Comparison of ENCODE assay signal across 10 mouse cellular contexts in the genomic region with DNA sequence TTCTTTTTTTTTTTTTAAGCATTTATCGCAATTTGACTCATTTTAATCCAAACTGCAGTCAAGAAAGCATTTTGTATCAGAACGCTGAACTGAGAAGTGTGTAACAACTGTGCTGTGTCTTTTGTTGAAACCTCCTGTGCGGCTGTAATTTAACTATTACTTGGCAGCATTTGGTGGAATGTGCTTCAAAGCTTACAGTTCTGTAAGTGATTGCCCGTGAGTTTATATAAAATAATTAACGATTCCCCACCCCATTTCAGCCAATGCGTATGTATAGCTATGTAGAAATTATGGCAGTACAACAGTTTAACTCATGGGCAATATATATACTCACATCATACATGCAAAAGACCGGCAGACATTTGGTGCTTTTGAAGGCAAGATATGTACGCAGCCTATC.
A peak's percentile ranks its signal among the peaks of the same experiment; 100 is the strongest.
DNase-seq lines count a peak whose midpoint lies in the region; ATAC-seq and TF ChIP-seq lines count a peak whose summit lies in the region.
"Had no signal": no experiment of that assay in that cellular context is flagged by ENCODE, and none has a peak within 500 bp of the region (broad histone marks: within the 10 kb centered on the region; RNA-seq: fewer than 3 reads in every experiment).

No protein-coding gene starts in this region.

- H3K4me3 ChIP-seq in layer of hippocampus, adult 2 months, result peak overlapping the region; percentile 65
- H3K4me3 ChIP-seq in embryonic facial prominence, embryonic 15.5 days (replicated peaks), result peak overlapping the region; percentile 56
- peak overlapping the region; percentile 80 for H3K4me3 ChIP-seq in hindbrain, postnatal 0 days (ENCODE audit: low read length)
- peak overlapping the region; percentile 70 for H3K4me3 ChIP-seq in neural tube, embryonic 12.5 days

- peaks cover 36% of the 10 kb centered on the region for H3K4me1 ChIP-seq in embryonic facial prominence, embryonic 15.5 days
- H3K4me1 ChIP-seq in hindbrain, postnatal 0 days (ENCODE audit: insufficient read depth, low read length), result peaks cover 5% of the 10 kb centered on the region; the same call in 1 of the 2 replicates
- peaks cover 23% of the 10 kb centered on the region for H3K4me1 ChIP-seq in neural tube, embryonic 12.5 days

- peaks cover 6% of the 10 kb centered on the region; the same call in 1 of the 2 replicates for H3K36me3 ChIP-seq in embryonic facial prominence, embryonic 15.5 days
- no peaks in the 10 kb centered on the region for H3K36me3 ChIP-seq in hindbrain, postnatal 0 days (ENCODE audit: insufficient read depth, low read length)
- H3K36me3 ChIP-seq in neural tube, embryonic 12.5 days, result peaks cover 17% of the 10 kb centered on the region
- H3K36me3 ChIP-seq: G1E had no signal

- peak overlapping the region; percentile 55 for H3K9ac ChIP-seq in embryonic facial prominence, embryonic 15.5 days
- H3K9ac ChIP-seq in hindbrain, postnatal 0 days (replicated peaks; ENCODE audit: low read length), result peak overlapping the region; percentile 95
- peak overlapping the region; percentile 88 for H3K9ac ChIP-seq in neural tube, embryonic 12.5 days

- no peak for DNase-seq in layer of hippocampus, adult 2 months (ENCODE audit: low spot score in 2 of 2)
- DNase-seq in layer of hippocampus, adult 8-10 months (ENCODE audit: low spot score in 2 of 2), result no peak
- DNase-seq in hindbrain, postnatal 0 days (ENCODE audit: low spot score), result no peak
- DNase-seq in right cerebral cortex, adult 18-20 months, result no peak
- no peak for DNase-seq in kidney, adult 9 months
- no peak for DNase-seq in lung, postnatal 25 days (ENCODE audit: low spot score)
- DNase-seq: left cerebral cortex, postnatal 4 days had no signal

- no peaks in the 10 kb centered on the region for H3K9me3 ChIP-seq in embryonic facial prominence, embryonic 15.5 days (replicated peaks)
- H3K9me3 ChIP-seq in hindbrain, postnatal 0 days (ENCODE audit: low read length), result no peaks in the 10 kb centered on the region
- no peaks in the 10 kb centered on the region for H3K9me3 ChIP-seq in neural tube, embryonic 12.5 days
- H3K9me3 ChIP-seq: G1E had no signal

- H3K27me3 ChIP-seq in embryonic facial prominence, embryonic 15.5 days, result no peaks in the 10 kb centered on the region
- no peaks in the 10 kb centered on the region for H3K27me3 ChIP-seq in hindbrain, postnatal 0 days (ENCODE audit: insufficient read depth, low read length)
- no peaks in the 10 kb centered on the region for H3K27me3 ChIP-seq in neural tube, embryonic 12.5 days (replicated peaks)

- ATAC-seq in embryonic facial prominence, embryonic 15.5 days (ENCODE audit: insufficient number of reproducible peaks, low FRiP score, low TSS enrichment, low read depth), result no peak
- ATAC-seq in hindbrain, postnatal 0 days, result no peak
- no peak for ATAC-seq in neural tube, embryonic 12.5 days (ENCODE audit: low FRiP score, low read depth)

- 6% methylated on average over 8 of the region's 8 CpGs for WGBS in embryonic facial prominence, embryonic 15.5 days
- WGBS in hindbrain, postnatal 0 days, result 9% methylated on average over 8 of the region's 8 CpGs
- WGBS in neural tube, embryonic 12.5 days, result 55% methylated on average over 8 of the region's 8 CpGs

- TF ChIP-seq CTCF in layer of hippocampus, adult 2 months (conservative IDR thresholded peaks at IDR 0.05), result no peak
- no peak for TF ChIP-seq CTCF in hindbrain, postnatal 0 days (IDR thresholded peaks at IDR 0.05; ENCODE audit: low read depth)

- H3K4me2 ChIP-seq in embryonic facial prominence, embryonic 15.5 days (replicated peaks), result peak overlapping the region; percentile 53
- H3K4me2 ChIP-seq in hindbrain, postnatal 0 days (ENCODE audit: low read depth, low read length), result peak overlapping the region; percentile 56
- peak overlapping the region; percentile 61 for H3K4me2 ChIP-seq in neural tube, embryonic 12.5 days (replicated peaks)

- H3K27ac ChIP-seq in layer of hippocampus, adult 2 months, result peak overlapping the region; percentile 79
- peak overlapping the region; percentile 98 for H3K27ac ChIP-seq in embryonic facial prominence, embryonic 15.5 days (replicated peaks)
- H3K27ac ChIP-seq in hindbrain, postnatal 0 days, result peak overlapping the region; percentile 96
- H3K27ac ChIP-seq in neural tube, embryonic 12.5 days, result peak overlapping the region; percentile 75
